Mouse (Mus musculus) forebrain, embryonic 14.5 days (tissue): ENCODE data around the gene Afap1l2. TPM values are rescaled to one million over a fixed set of nuclear protein-coding genes. Genes with fewer than 3 reads are reported as not detected.

ENCODE experiments used
- ATAC-seq: fragments of 200-750 bp; cut with Nextera tagmentation; 2 replicates; pipeline ENCODE4 v1.8.0; 2017; ENCODE audit warnings: mild to moderate bottlenecking, moderate library complexity
- DNase-seq: peaks from one replicate; pipeline ENCODE4 v3.0.0-alpha.2; 2015; ENCODE audit warnings: low spot score
- H3K27ac ChIP-seq: fragments of 300-500 bp; sonication (generic); 2 replicates; pipeline ENCODE4 v1.5.1; 2014; ENCODE audit warnings: low read depth, mild to moderate bottlenecking, control low read depth, low read length, moderate library complexity
- H3K27me3 ChIP-seq: fragments of 300-500 bp; sonication (generic); replicated peaks from 2 replicates; pipeline ENCODE4 v1.6.1; 2014; ENCODE audit warnings: low read length, control low read depth, mixed read lengths; ENCODE audit not compliant: control insufficient read depth, insufficient read depth
- H3K36me3 ChIP-seq: fragments of 300-500 bp; sonication (generic); 2 replicates; pipeline ENCODE4 v1.6.1; 2014; ENCODE audit warnings: low read length, control low read depth; ENCODE audit not compliant: control insufficient read depth, insufficient read depth
- H3K4me1 ChIP-seq: fragments of 300-500 bp; sonication (generic); 2 replicates; pipeline ENCODE4 v1.6.1; 2014; ENCODE audit warnings: antibody characterized with exemption, low read length, control low read depth; ENCODE audit not compliant: control insufficient read depth, insufficient read depth
- H3K4me2 ChIP-seq: fragments of 300-500 bp; sonication (generic); 2 replicates; pipeline ENCODE4 v1.6.1; 2014; ENCODE audit warnings: mild to moderate bottlenecking, control low read depth, low read length
- H3K4me3 ChIP-seq: fragments of 300-500 bp; sonication (generic); 2 replicates; pipeline ENCODE4 v1.5.1; 2014; ENCODE audit warnings: low read depth, low read length, control low read depth
- H3K9ac ChIP-seq: fragments of 300-500 bp; sonication (generic); 2 replicates; pipeline ENCODE4 v1.6.1; 2014; ENCODE audit warnings: mild to moderate bottlenecking, low read length, control low read depth, moderate library complexity
- H3K9me3 ChIP-seq: fragments of 300-500 bp; sonication (generic); replicated peaks from 2 replicates; pipeline ENCODE4 v1.6.1; 2016; ENCODE audit warnings: low read length, control low read depth, mixed read lengths; ENCODE audit not compliant: control insufficient read depth
- WGBS: fragments of 180-500 bp; shearing (Covaris S2); extraction: QIAGEN DNeasy Blood & Tissue Kit; methylation state at CpG from one replicate; pipeline ENCODE4 v1.1.7; 2014; 5-methylcytosine and 5-hydroxymethylcytosine counted together
- polyA plus RNA-seq: library from polyadenylated mRNA; unstranded; fragments of >200 nt; fragmentation: Nextera tagmentation; extraction: Ambion mirVana; gene quantifications from 2 replicates; pipeline ENCODE4 v1.2.1, GENCODE M21; 2014

The Afap1l2 gene
- polyA plus RNA-seq, 1 experiment from 2014 or later, result 4.9 TPM

GRCm38 (mm10) chr19:56975502-56975901 is 32.5 kb downstream of the Afap1l2 start:
- H3K27me3 ChIP-seq, result no peaks in the 10 kb centered on the region
- no peaks in the 10 kb centered on the region for H3K9me3 ChIP-seq
- ATAC-seq (no peak), DNase-seq (no peak)
- H3K4me3 ChIP-seq, result no peak overlapping the region
- no peak overlapping the region for H3K27ac ChIP-seq
- no peak overlapping the region for H3K4me2 ChIP-seq
- no peak overlapping the region for H3K9ac ChIP-seq
- 86% methylated on average over 3 of the region's 3 CpGs for WGBS
- H3K36me3 ChIP-seq, result no peaks in the 10 kb centered on the region
- no peaks in the 10 kb centered on the region for H3K4me1 ChIP-seq

DNA sequence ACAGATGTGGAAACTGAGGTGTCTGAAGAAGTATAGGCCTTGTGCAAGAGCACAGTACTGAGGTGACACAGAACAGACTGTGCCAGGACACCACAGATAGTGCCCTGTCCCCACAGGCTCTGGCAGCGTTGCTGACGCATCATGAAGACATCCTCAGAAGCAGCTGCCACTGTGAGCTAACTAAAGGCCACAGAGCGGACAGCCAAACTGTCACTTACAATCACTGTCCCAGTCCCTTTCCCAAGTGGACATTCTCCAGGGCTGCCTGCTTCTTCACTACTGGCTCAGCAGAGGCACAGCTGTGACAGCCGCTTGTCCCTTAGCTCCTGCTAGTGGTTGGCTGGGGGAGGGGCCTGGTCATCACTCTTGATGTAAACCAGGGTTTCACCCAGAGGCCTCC is 33.9 kb downstream of the Afap1l2 start:
- no peaks in the 10 kb centered on the region for H3K9me3 ChIP-seq
- no peak for DNase-seq
- no peak overlapping the region for H3K4me2 ChIP-seq
- no peak overlapping the region for H3K27ac ChIP-seq
- no peaks in the 10 kb centered on the region for H3K27me3 ChIP-seq
- no peak overlapping the region for H3K4me3 ChIP-seq
- no peak overlapping the region for H3K9ac ChIP-seq
- 89% methylated on average over 4 of the region's 4 CpGs for WGBS
- ATAC-seq, result no peak
- H3K4me1 ChIP-seq, result no peaks in the 10 kb centered on the region
- no peaks in the 10 kb centered on the region for H3K36me3 ChIP-seq

DNA sequence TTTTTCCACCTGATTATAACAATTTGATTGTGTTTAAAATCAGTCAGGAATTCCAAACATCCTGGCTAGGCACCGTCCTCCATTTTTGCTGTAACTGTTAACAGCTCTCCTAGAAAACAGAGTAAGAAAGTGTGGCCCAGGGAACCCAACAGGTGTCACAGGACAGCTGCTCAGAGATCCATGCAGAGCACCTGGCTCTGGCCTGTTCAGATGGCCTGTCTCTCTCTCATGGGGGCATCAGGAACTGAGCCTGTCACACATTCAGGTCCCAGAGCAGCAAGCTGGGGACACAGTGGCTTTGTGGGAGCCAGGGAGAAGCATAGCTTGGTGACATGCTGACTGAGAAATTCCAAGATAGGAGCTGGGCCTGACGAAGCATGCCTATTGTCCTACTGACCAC is 35.3 kb downstream of the Afap1l2 start:
- WGBS, result 81% methylated on average over 2 of the region's 2 CpGs
- no peak for ATAC-seq

DNA sequence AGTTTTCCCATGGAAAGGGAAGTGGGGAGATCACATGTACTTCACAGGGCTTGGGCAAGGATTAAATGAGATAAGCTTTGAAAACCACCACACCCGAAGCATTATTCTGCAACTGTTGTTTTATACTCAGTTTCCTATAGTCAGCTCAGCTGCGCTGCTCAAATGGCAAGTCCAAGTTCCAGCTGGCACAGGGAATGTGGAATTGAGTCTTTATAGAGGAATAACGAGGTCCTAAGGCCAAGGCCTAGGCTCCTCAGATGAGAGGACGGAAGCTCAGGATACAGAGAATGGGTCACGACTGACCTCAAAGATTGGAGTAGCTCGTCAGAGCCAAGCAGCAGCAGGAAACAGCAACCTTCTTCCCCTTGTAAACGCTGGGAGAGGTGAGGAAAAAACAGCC is 36.7 kb downstream of the Afap1l2 start:
- H3K9ac ChIP-seq, result no peak overlapping the region
- 65% methylated on average over 7 of the region's 7 CpGs for WGBS

More for the DNA sequence above, 35.3 kb downstream of the Afap1l2 start:
- DNase-seq, result no peak
- H3K27me3 ChIP-seq, result no peaks in the 10 kb centered on the region
- H3K4me3 ChIP-seq, result no peak overlapping the region
- H3K4me2 ChIP-seq, result no peak overlapping the region
- H3K9ac ChIP-seq, result no peak overlapping the region
- no peak overlapping the region for H3K27ac ChIP-seq
- H3K9me3 ChIP-seq, result no peaks in the 10 kb centered on the region
- no peaks in the 10 kb centered on the region for H3K36me3 ChIP-seq
- no peaks in the 10 kb centered on the region for H3K4me1 ChIP-seq

DNA sequence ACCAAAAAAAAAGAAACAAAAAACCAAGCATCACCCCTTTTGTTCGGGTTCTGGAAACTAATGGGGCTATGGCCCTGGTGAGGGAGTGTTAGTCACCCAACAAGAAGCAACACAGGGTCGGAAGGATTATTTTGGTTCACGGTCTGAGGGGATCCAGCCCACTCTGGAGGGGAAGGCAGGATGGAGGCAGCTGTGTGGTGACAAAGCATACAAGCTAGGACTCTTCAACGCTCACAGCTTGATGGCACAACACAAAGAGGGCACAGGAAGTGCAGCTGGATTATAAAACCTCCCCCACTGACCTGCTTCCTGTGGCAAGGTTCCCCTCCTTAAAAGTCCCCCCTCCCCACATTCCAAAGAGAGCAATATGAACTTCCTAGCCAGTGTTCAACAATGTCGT is 44.2 kb downstream of the Afap1l2 start:
- ATAC-seq (no peak), DNase-seq (no peak)
- no peak overlapping the region for H3K4me3 ChIP-seq
- no peaks in the 10 kb centered on the region for H3K36me3 ChIP-seq
- H3K27me3 ChIP-seq, result no peaks in the 10 kb centered on the region
- no peaks in the 10 kb centered on the region for H3K9me3 ChIP-seq
- no peak overlapping the region for H3K9ac ChIP-seq
- H3K4me1 ChIP-seq, result no peaks in the 10 kb centered on the region
- no peak overlapping the region for H3K27ac ChIP-seq
- H3K4me2 ChIP-seq, result no peak overlapping the region
- 62% methylated on average over 5 of the region's 5 CpGs for WGBS

More for the DNA sequence above, 36.7 kb downstream of the Afap1l2 start:
- Histone ChIP-seq H3K36me3 (no peaks in the 10 kb centered on the region), H3K4me3 (no peak overlapping the region), H3K9me3 (no peaks in the 10 kb centered on the region), H3K4me2 (no peak overlapping the region), H3K27ac (no peak overlapping the region), H3K27me3 (no peaks in the 10 kb centered on the region), H3K4me1 (no peaks in the 10 kb centered on the region)
- DNase-seq (no peak), ATAC-seq (no peak)

DNA sequence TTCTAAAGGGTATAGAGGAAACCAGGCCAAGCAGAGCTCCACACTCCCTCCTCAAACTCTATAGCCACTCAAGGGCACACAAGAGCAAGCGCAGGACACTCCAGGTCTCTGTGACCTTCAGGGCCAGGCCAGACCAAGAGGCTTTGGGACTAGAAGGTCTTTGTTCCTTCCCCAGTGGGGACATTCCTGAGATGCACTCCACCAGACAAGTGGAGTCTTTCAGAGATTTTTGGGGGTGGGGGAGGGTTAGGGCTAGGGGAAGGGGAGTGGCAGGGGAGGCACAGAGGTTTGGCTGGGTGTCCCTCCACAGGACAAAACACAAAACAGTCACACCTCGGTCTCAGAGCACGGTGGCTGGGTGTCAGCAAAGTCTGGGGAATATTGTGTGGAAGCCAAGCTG is 48.4 kb downstream of the Afap1l2 start:
- no peaks in the 10 kb centered on the region for H3K27me3 ChIP-seq
- no peaks in the 10 kb centered on the region for H3K36me3 ChIP-seq
- WGBS, result 83% methylated on average over 3 of the region's 3 CpGs
- H3K27ac ChIP-seq, result no peak overlapping the region
- H3K4me1 ChIP-seq, result no peaks in the 10 kb centered on the region
- DNase-seq (no peak), ATAC-seq (no peak)
- H3K9ac ChIP-seq, result no peak overlapping the region
- H3K4me3 ChIP-seq, result no peak overlapping the region
- H3K9me3 ChIP-seq, result no peaks in the 10 kb centered on the region
- H3K4me2 ChIP-seq, result no peak overlapping the region

DNA sequence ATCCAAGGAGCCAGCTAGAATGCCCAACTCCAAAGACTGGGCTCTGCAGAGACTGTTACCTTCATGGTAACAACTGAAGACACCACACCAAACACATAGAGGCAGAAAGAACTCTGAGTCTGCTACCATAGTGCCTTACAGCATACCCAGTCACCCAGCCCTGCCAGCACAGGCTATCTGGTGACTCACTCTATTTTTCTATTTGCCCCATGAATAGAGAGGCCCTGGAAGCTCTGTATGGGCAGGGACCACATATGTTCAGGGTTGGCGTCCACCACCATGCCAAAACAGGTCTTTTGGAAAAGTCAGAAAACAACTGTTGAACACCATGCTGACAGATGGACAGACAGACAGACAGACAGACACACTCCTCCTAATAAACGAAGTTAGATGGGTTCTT is 49.0 kb downstream of the Afap1l2 start:
- no peaks in the 10 kb centered on the region for H3K36me3 ChIP-seq
- H3K9ac ChIP-seq, result no peak overlapping the region
- no peak for ATAC-seq
- H3K4me2 ChIP-seq, result no peak overlapping the region
- H3K27me3 ChIP-seq, result no peaks in the 10 kb centered on the region
- no peak for DNase-seq
- 84% methylated on average over 2 of the region's 2 CpGs for WGBS
- no peak overlapping the region for H3K4me3 ChIP-seq
- no peaks in the 10 kb centered on the region for H3K9me3 ChIP-seq
- no peak overlapping the region for H3K27ac ChIP-seq
- no peaks in the 10 kb centered on the region for H3K4me1 ChIP-seq

- Histone ChIP-seq H3K4me1 (no peaks in the 10 kb centered on the region), H3K27ac (no peak overlapping the region), H3K27me3 (no peaks in the 10 kb centered on the region), H3K9ac (no peak overlapping the region), H3K4me3 (no peak overlapping the region), H3K36me3 (no peaks in the 10 kb centered on the region), H3K4me2 (no peak overlapping the region), H3K9me3 (no peaks in the 10 kb centered on the region)
- ATAC-seq (no peak), DNase-seq (no peak)
- WGBS, result 69% methylated on average over 6 of the region's 6 CpGs
These were observed 49.4 kb downstream of the Afap1l2 start for GRCm38 (mm10) chr19:56958582-56959021.

DNA sequence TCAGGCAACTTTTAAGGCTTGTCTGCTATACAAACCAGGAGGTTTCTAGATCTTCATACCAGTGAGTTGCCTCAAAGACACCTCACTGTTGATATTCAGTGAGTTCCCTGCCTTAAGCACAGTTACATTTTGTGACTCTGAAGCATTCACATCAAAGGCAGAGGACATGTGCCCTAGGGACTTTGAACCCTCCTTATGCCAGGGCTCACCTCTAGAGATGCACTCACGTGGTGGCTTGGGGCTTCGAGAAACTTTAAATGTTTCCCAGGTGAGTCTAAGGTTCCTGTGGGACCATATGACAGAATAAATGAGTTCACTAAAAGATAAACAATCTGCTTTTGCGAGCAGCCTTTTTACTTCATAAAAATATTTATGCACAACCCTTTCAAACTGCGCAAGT is 50.0 kb downstream of the Afap1l2 start:
- Histone ChIP-seq H3K9ac (no peak overlapping the region), H3K4me1 (no peaks in the 10 kb centered on the region), H3K27ac (no peak overlapping the region), H3K27me3 (no peaks in the 10 kb centered on the region), H3K4me2 (no peak overlapping the region), H3K4me3 (no peak overlapping the region), H3K9me3 (no peaks in the 10 kb centered on the region), H3K36me3 (no peaks in the 10 kb centered on the region)
- no peak for ATAC-seq
- DNase-seq, result no peak
- 90% methylated on average over 4 of the region's 4 CpGs for WGBS
